Mouse (Mus musculus) myocyte (in vitro differentiated cells): Measurements from ENCODE around the gene Rbbp4. TPM values are rescaled to one million over a fixed set of nuclear protein-coding genes. Genes with fewer than 3 reads are reported as not detected.

Experiments
- H3K27me3 ChIP-seq: one replicate; pipeline ENCODE4 v1.6.1; 2011; ENCODE audit not compliant: control insufficient read depth, insufficient read depth, insufficient read length
- H3K36me3 ChIP-seq: one replicate; pipeline ENCODE4 v1.6.1; 2011; ENCODE audit not compliant: control insufficient read depth, insufficient read depth
- H3K4me2 ChIP-seq: one replicate; pipeline ENCODE4 v1.6.1; 2011; ENCODE audit warnings: low read depth, control low read depth
- H3K4me3 ChIP-seq: one replicate; pipeline ENCODE4 v1.5.1; 2011; ENCODE audit warnings: mild to moderate bottlenecking, control low read depth, moderate library complexity
- H3K79me2 ChIP-seq: one replicate; pipeline ENCODE4 v1.6.1; 2011; ENCODE audit not compliant: control insufficient read depth, insufficient read depth
- H3ac ChIP-seq: one replicate; pipeline ENCODE4 v1.6.1; 2011; ENCODE audit not compliant: control insufficient read depth, insufficient read length
- CEBPB ChIP-seq: IDR thresholded peaks from 2 replicates; pipeline ENCODE4 v1.6.1; 2011; ENCODE audit warnings: mild to moderate bottlenecking, moderate library complexity; ENCODE audit not compliant: poor library complexity, insufficient read depth, severe bottlenecking
- E2F4 ChIP-seq: IDR thresholded peaks from one replicate; pipeline ENCODE4 v1.6.1; 2011; ENCODE audit warnings: mild to moderate bottlenecking, control low read depth, moderate library complexity; ENCODE audit not compliant: insufficient read depth
- MAX ChIP-seq: IDR thresholded peaks from one replicate; pipeline ENCODE4 v1.6.1; 2011; ENCODE audit warnings: low read depth, mild to moderate bottlenecking, control low read depth
- MYOD1 ChIP-seq, 3 experiments: IDR thresholded peaks; one replicate each; pipeline ENCODE4 v1.6.1; 2011; ENCODE audit warnings: control low read depth in 2 of 3, low read depth in 2 of 3, mild to moderate bottlenecking in 2 of 3, moderate library complexity in 1 of 3; ENCODE audit not compliant: insufficient read length in 2 of 3, control insufficient read depth in 1 of 3
- MYOG ChIP-seq, 3 experiments: IDR thresholded peaks; one replicate each; pipeline ENCODE4 v1.6.1; 2011; ENCODE audit warnings: control low read depth in 2 of 3, low read depth in 2 of 3, mild to moderate bottlenecking in 2 of 3; ENCODE audit not compliant: insufficient read length in 2 of 3, control insufficient read depth in 1 of 3, insufficient read depth in 1 of 3
- POLR2A ChIP-seq: IDR thresholded peaks from one replicate; pipeline ENCODE4 v1.6.1; 2011; ENCODE audit warnings: low read depth, mild to moderate bottlenecking, control low read depth, moderate library complexity; ENCODE audit not compliant: insufficient read length
- POLR2AphosphoS2 ChIP-seq: IDR thresholded peaks from one replicate; pipeline ENCODE4 v1.6.1; 2011; ENCODE audit warnings: low read depth, control low read depth; ENCODE audit not compliant: insufficient read length
- REST ChIP-seq: IDR thresholded peaks from one replicate; pipeline ENCODE4 v1.6.1; 2011; ENCODE audit warnings: mild to moderate bottlenecking, control low read depth, moderate library complexity; ENCODE audit not compliant: insufficient read depth, insufficient read length
- SRF ChIP-seq: IDR thresholded peaks from one replicate; pipeline ENCODE4 v1.6.1; 2011; ENCODE audit warnings: low read depth; ENCODE audit not compliant: control insufficient read depth, insufficient read length
- TCF12 ChIP-seq: IDR thresholded peaks from one replicate; pipeline ENCODE4 v1.6.1; 2011; ENCODE audit warnings: mild to moderate bottlenecking, control low read depth; ENCODE audit not compliant: poor library complexity, insufficient read depth, severe bottlenecking
- TCF3 ChIP-seq: IDR thresholded peaks from one replicate; pipeline ENCODE4 v1.6.1; 2011; ENCODE audit warnings: low read depth, control low read depth; ENCODE audit not compliant: insufficient read length
- USF1 ChIP-seq: IDR thresholded peaks from one replicate; pipeline ENCODE4 v1.6.1; 2011; ENCODE audit warnings: low read depth, mild to moderate bottlenecking, control low read depth, moderate library complexity
- polyA plus RNA-seq: library from polyadenylated mRNA; unstranded; fragments of >200 nt; fragmentation: generic; extraction: Trizol; gene quantifications from one replicate; pipeline ENCODE4 v1.2.1, GENCODE M21; 2012; ENCODE audit warnings: missing spikeins

The Rbbp4 gene
- polyA plus RNA-seq, 1 experiment: 137 TPM

DNA sequence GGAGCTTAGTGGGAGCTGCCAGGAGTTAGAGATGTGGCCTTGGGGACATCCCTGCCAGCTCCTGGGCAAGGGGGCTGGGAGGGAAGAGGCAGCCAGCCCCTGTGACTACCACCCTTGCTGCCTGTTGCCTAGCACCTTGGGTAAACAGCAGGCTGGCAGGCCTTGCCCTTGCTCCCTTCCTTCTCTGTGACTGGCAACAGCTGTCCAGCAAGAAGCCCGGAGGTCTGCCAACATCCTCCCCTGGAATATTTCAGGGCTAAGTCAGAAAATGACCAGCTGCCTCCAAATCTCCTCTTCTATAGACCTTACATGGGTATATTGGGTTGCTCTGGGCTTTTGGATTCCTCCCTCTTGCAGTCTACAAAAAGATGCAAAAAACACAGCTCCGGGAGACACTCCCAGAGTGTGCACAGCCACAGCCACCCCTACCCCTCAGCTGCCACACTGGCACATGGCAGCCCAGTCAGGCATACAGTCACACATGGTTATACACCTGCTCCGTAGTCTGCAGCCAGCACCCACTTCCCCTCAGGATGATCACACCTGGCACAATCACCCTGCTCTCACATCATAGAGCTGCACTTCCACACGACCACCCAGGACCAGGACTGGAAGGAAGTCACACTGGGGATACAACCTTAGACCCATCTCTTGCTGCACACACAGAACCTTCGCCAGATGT is 49.0 kb downstream of the Rbbp4 start:
- H3K27me3 ChIP-seq: no peaks in the 10 kb centered on the region
- no peak for TF ChIP-seq MAX
- peak; percentile 42 for TF ChIP-seq POLR2A
- peak; percentile 25 for TF ChIP-seq POLR2AphosphoS2
- TF ChIP-seq TCF3: peak; percentile 98
- peak; percentile 76 for TF ChIP-seq SRF
- no peak for TF ChIP-seq REST
- peak; percentile 70 to 99 (median 96) for TF ChIP-seq MYOG (IDR thresholded peaks at IDR 0.05; ENCODE audit: control insufficient read depth in 1 of 3, insufficient read depth in 1 of 3, insufficient read length in 2 of 3, low read depth in 2 of 3)
- peak; percentile 76 for TF ChIP-seq TCF12
- no peak for TF ChIP-seq E2F4
- TF ChIP-seq MYOD1 (IDR thresholded peaks at IDR 0.05; ENCODE audit: control insufficient read depth in 1 of 3, insufficient read length in 2 of 3, low read depth in 2 of 3): peak; percentile 28 to 97 (median 93)
- TF ChIP-seq CEBPB: no peak
- no peak for TF ChIP-seq USF1
- H3K36me3 ChIP-seq: no peaks in the 10 kb centered on the region
- H3K4me3 ChIP-seq: peak overlapping the region; percentile 48
- no peak overlapping the region for H3ac ChIP-seq
- H3K4me2 ChIP-seq: peak overlapping the region; percentile 98
- H3K79me2 ChIP-seq: peaks cover 30% of the 10 kb centered on the region

GRCm38 (mm10) chr4:129284685-129285084 is 50.5 kb downstream of the Rbbp4 start:
- no peak overlapping the region for H3K4me3 ChIP-seq
- H3K27me3 ChIP-seq: no peaks in the 10 kb centered on the region
- no peak overlapping the region for H3K4me2 ChIP-seq
- no peak overlapping the region for H3ac ChIP-seq
- H3K36me3 ChIP-seq: no peaks in the 10 kb centered on the region
- TF ChIP-seq TCF12: no peak
- TF ChIP-seq MYOD1 (IDR thresholded peaks at IDR 0.05; ENCODE audit: control insufficient read depth in 1 of 3, insufficient read length in 2 of 3, low read depth in 2 of 3): no peak
- TF ChIP-seq SRF: no peak
- no peak for TF ChIP-seq MAX
- TF ChIP-seq CEBPB: no peak
- no peak for TF ChIP-seq REST
- TF ChIP-seq POLR2AphosphoS2: no peak
- no peak for TF ChIP-seq MYOG (IDR thresholded peaks at IDR 0.05; ENCODE audit: control insufficient read depth in 1 of 3, insufficient read depth in 1 of 3, insufficient read length in 2 of 3, low read depth in 2 of 3)
- TF ChIP-seq POLR2A: no peak
- no peak for TF ChIP-seq E2F4
- TF ChIP-seq USF1: no peak
- TF ChIP-seq TCF3: no peak
- H3K79me2 ChIP-seq: peaks cover 16% of the 10 kb centered on the region

DNA sequence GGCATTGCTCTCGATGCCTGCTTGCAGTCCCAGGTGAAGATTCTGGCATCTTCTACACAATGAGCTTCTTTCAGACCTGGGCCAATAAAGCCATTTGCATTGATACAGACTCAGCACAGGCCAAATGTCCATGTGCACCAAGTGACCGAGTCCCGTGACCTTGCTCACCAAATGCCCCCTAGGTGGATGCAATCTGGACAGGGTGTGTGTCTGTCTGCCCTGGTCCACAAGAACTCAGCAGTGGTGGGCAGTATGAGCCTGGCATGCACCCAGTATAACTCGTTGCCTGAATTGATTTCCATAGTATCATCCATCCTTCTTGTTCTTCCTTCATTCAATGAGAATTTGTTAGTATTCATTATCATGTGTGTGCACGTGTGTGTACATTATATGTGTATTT is 51.9 kb downstream of the Rbbp4 start:
- Histone ChIP-seq H3K4me2 (no peak overlapping the region), H3K36me3 (no peaks in the 10 kb centered on the region), H3ac (no peak overlapping the region), H3K4me3 (no peak overlapping the region), H3K27me3 (no peaks in the 10 kb centered on the region), H3K79me2 (peaks cover 1% of the 10 kb centered on the region)
- TF ChIP-seq USF1 (no peak), POLR2AphosphoS2 (no peak), MAX (no peak), TCF3 (no peak), E2F4 (no peak), MYOD1 (IDR thresholded peaks at IDR 0.05; ENCODE audit: control insufficient read depth in 1 of 3, insufficient read length in 2 of 3, low read depth in 2 of 3) (no peak), REST (no peak), CEBPB (no peak), MYOG (IDR thresholded peaks at IDR 0.05; ENCODE audit: control insufficient read depth in 1 of 3, insufficient read depth in 1 of 3, insufficient read length in 2 of 3, low read depth in 2 of 3) (no peak), POLR2A (no peak), TCF12 (no peak), SRF (no peak)

DNA sequence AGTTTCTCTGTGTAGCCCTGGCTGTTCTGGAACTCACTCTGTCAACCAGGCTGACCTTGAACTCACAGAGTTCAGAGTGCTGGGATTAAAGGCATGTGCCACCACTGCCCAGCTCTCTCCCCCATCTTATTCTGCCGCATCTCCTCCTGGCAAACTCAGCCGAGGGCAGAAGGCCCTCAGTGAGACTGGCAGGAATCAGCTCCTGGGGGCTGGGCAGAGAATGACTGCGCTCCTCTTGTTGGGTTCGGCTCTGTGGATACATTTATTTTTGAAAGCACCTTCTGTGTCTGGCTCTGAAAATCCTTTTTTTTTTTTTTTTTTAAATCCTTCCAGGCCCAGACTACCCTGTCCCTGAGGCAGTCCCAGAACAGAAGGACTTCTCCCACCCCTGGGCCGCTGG is 52.4 kb downstream of the Rbbp4 start:
- Histone ChIP-seq H3ac (no peak overlapping the region), H3K27me3 (no peaks in the 10 kb centered on the region), H3K36me3 (no peaks in the 10 kb centered on the region), H3K4me2 (no peak overlapping the region), H3K4me3 (no peak overlapping the region), H3K79me2 (no peaks in the 10 kb centered on the region)
- TF ChIP-seq TCF12: no peak
- no peak for TF ChIP-seq MYOD1 (IDR thresholded peaks at IDR 0.05; ENCODE audit: control insufficient read depth in 1 of 3, insufficient read length in 2 of 3, low read depth in 2 of 3)
- no peak for TF ChIP-seq SRF
- TF ChIP-seq POLR2A: no peak
- no peak for TF ChIP-seq TCF3
- TF ChIP-seq POLR2AphosphoS2: no peak
- no peak for TF ChIP-seq MYOG (IDR thresholded peaks at IDR 0.05; ENCODE audit: control insufficient read depth in 1 of 3, insufficient read depth in 1 of 3, insufficient read length in 2 of 3, low read depth in 2 of 3)
- no peak for TF ChIP-seq CEBPB
- TF ChIP-seq MAX: no peak
- no peak for TF ChIP-seq REST
- TF ChIP-seq E2F4: no peak
